Mouse (Mus musculus): ENCODE measurements at regions not wholly inside any gene's neighbourhood (a gene's known extent, or its start where the extent isn't known, plus 50 kb on each side); places are given as distances from the start of the nearest gene placed in this dataset.
"Not testable (repeated sequence)": the region's sequence is repeated elsewhere in the genome, so short reads cannot be mapped to it uniquely, and the experiment has no call there.

- not testable (repeated sequence) for H3K36me3 ChIP-seq (ENCODE audit: control insufficient read depth, insufficient read depth, low read length); H3K4me3 ChIP-seq (ENCODE audit: low read length); H3K4me2 ChIP-seq (ENCODE audit: low read depth, low read length); H3K4me1 ChIP-seq (replicated peaks; ENCODE audit: control insufficient read depth, insufficient read depth, low read length); H3K9ac ChIP-seq (ENCODE audit: low read length); H3K27me3 ChIP-seq (ENCODE audit: control insufficient read depth, insufficient read depth, low read depth, low read length); H3K27ac ChIP-seq (ENCODE audit: low read length); ATAC-seq (ENCODE audit: low read depth); H3K9me3 ChIP-seq (ENCODE audit: control insufficient read depth, low read length)
- 81% methylated on average over 3 of the region's 3 CpGs for WGBS
These were observed 98.7 kb upstream of the Lin7c start for GRCm38 (mm10) chr2:109791921-109792320.

DNA sequence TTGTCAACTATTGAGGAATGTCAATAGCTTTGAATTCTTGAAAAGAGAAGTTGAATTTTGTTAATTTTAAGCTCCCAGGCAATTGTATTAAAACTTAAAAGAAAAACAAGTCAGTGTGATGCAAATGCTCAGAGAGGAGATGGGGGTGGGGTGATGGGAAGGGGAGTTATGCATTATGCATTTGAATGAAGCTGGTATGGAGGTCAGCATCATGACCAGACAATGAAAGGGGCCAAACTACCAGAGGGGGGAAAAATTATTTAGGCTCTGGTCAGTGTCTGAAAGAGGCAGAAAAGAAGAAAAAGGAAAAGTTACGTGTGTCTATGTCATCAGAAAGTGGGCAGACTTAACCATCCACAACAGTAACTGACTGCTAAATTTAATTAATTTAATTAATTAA, 73.7 kb upstream of the Lin7c start:
- WGBS: 88% methylated on average over 1 of the region's 1 CpGs
- Histone ChIP-seq H3K9me3 (ENCODE audit: control insufficient read depth, low read length) (no peaks in the 10 kb centered on the region), H3K4me2 (ENCODE audit: low read depth, low read length) (no peak overlapping the region), H3K4me1 (replicated peaks; ENCODE audit: control insufficient read depth, insufficient read depth, low read length) (0 out of 2 replicates have a peak, but pooled peaks cover 3% of the 10 kb centered on the region), H3K36me3 (ENCODE audit: control insufficient read depth, insufficient read depth, low read length) (no peaks in the 10 kb centered on the region), H3K4me3 (ENCODE audit: low read length) (no peak overlapping the region), H3K27me3 (ENCODE audit: control insufficient read depth, insufficient read depth, low read depth, low read length) (no peaks in the 10 kb centered on the region), H3K9ac (ENCODE audit: low read length) (no peak overlapping the region), H3K27ac (ENCODE audit: low read length) (no peak overlapping the region)
- no peak for ATAC-seq (ENCODE audit: low read depth)

DNA sequence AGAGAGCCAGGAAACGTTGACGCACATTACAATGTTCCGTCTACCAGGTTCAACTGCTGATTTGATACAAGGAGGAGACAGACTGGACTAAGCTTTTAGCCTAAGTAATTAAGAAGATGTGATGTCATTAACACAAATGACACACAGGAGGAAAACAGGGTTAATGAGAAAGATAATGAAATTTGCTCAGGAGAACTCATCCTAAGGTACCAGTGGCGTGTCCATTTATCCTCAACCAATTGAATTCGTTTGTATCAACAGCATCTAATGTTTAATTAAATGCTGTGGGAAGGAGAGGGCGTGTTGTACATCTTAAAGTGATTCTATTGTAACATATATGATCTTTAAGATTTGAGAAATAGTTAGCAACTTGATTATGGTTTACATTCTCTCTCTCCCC, 70.3 kb upstream of the Lin7c start:
- no peak overlapping the region for H3K9ac ChIP-seq (ENCODE audit: low read length)
- H3K27ac ChIP-seq (ENCODE audit: low read length): no peak overlapping the region
- no peak overlapping the region for H3K4me3 ChIP-seq (ENCODE audit: low read length)
- no peak for ATAC-seq (ENCODE audit: low read depth)
- H3K9me3 ChIP-seq (ENCODE audit: control insufficient read depth, low read length): no peaks in the 10 kb centered on the region
- H3K4me2 ChIP-seq (ENCODE audit: low read depth, low read length): no peak overlapping the region
- 77% methylated on average over 6 of the region's 6 CpGs for WGBS
- H3K36me3 ChIP-seq (ENCODE audit: control insufficient read depth, insufficient read depth, low read length): no peaks in the 10 kb centered on the region
- 0 out of 2 replicates have a peak, but pooled peaks cover 3% of the 10 kb centered on the region for H3K4me1 ChIP-seq (replicated peaks; ENCODE audit: control insufficient read depth, insufficient read depth, low read length)
- no peaks in the 10 kb centered on the region for H3K27me3 ChIP-seq (ENCODE audit: control insufficient read depth, insufficient read depth, low read depth, low read length)

GRCm38 (mm10) chr2:109820869-109821268, 69.8 kb upstream of the Lin7c start:
- no peaks in the 10 kb centered on the region for H3K9me3 ChIP-seq (ENCODE audit: control insufficient read depth, low read length)
- whole genome bisulfite sequencing: 39% methylated on average over 1 of the region's 1 CpGs
- H3K9ac ChIP-seq (ENCODE audit: low read length): no peak overlapping the region
- peak; percentile 83 for ATAC-seq (ENCODE audit: low read depth)
- no peaks in the 10 kb centered on the region for H3K36me3 ChIP-seq (ENCODE audit: control insufficient read depth, insufficient read depth, low read length)
- no peaks in the 10 kb centered on the region for H3K27me3 ChIP-seq (ENCODE audit: control insufficient read depth, insufficient read depth, low read depth, low read length)
- no peak overlapping the region for H3K4me2 ChIP-seq (ENCODE audit: low read depth, low read length)
- H3K4me1 ChIP-seq (replicated peaks; ENCODE audit: control insufficient read depth, insufficient read depth, low read length): 0 out of 2 replicates have a peak, but pooled peaks cover 3% of the 10 kb centered on the region
- no peak overlapping the region for H3K4me3 ChIP-seq (ENCODE audit: low read length)
- no peak overlapping the region; the same call in 1 of the 2 replicates for H3K27ac ChIP-seq (ENCODE audit: low read length)

GRCm38 (mm10) chr2:109822993-109823830, 67.4 kb upstream of the Lin7c start:
- no peaks in the 10 kb centered on the region for H3K27me3 ChIP-seq (ENCODE audit: control insufficient read depth, insufficient read depth, low read depth, low read length)
- no peak overlapping the region for H3K9ac ChIP-seq (ENCODE audit: low read length)
- WGBS: 70% methylated on average over 4 of the region's 4 CpGs
- no peak overlapping the region for H3K4me3 ChIP-seq (ENCODE audit: low read length)
- no peak overlapping the region for H3K27ac ChIP-seq (ENCODE audit: low read length)
- ATAC-seq (ENCODE audit: low read depth): no peak
- no peaks in the 10 kb centered on the region for H3K9me3 ChIP-seq (ENCODE audit: control insufficient read depth, low read length)
- no peaks in the 10 kb centered on the region for H3K36me3 ChIP-seq (ENCODE audit: control insufficient read depth, insufficient read depth, low read length)
- 0 out of 2 replicates have a peak, but pooled peaks cover 3% of the 10 kb centered on the region for H3K4me1 ChIP-seq (replicated peaks; ENCODE audit: control insufficient read depth, insufficient read depth, low read length)
- no peak overlapping the region for H3K4me2 ChIP-seq (ENCODE audit: low read depth, low read length)

GRCm38 (mm10) chr2:109840258-109840657, 50.4 kb upstream of the Lin7c start:
- H3K9me3 ChIP-seq (ENCODE audit: control insufficient read depth, low read length): no peaks in the 10 kb centered on the region
- H3K36me3 ChIP-seq (ENCODE audit: control insufficient read depth, insufficient read depth, low read length): no peaks in the 10 kb centered on the region
- H3K4me3 ChIP-seq (ENCODE audit: low read length): no peak overlapping the region
- H3K27ac ChIP-seq (ENCODE audit: low read length): no peak overlapping the region
- H3K4me1 ChIP-seq (replicated peaks; ENCODE audit: control insufficient read depth, insufficient read depth, low read length): no peaks in the 10 kb centered on the region
- no peak for ATAC-seq (ENCODE audit: low read depth)
- no peak overlapping the region for H3K9ac ChIP-seq (ENCODE audit: low read length)
- WGBS: 70% methylated on average over 2 of the region's 2 CpGs
- H3K27me3 ChIP-seq (ENCODE audit: control insufficient read depth, insufficient read depth, low read depth, low read length): no peaks in the 10 kb centered on the region
- H3K4me2 ChIP-seq (ENCODE audit: low read depth, low read length): no peak overlapping the region
